In genomic region chr11:24077795-24078705, GRCm38 (mm10) we compare ENCODE assay signal across 8 mouse cellular contexts. TPM values are rescaled to one million over a fixed set of nuclear protein-coding genes. Genes with fewer than 3 reads are reported as not detected.
DNase-seq lines count a peak whose midpoint lies in the region; ATAC-seq and TF ChIP-seq lines count a peak whose summit lies in the region.

Gene Bcl11a (plus strand): TSS chr11:24078056.

- peak within 1 kb of the TSS; percentile 95 for H3K27ac ChIP-seq in layer of hippocampus, adult 2 months
- H3K27ac ChIP-seq in bone marrow macrophage, adult 2 months (ENCODE audit: insufficient read depth, low read depth, low read length), result no peak within 1 kb of the TSS
- H3K27ac ChIP-seq in kidney, embryonic 15.5 days, result peak within 1 kb of the TSS; percentile 66
- peak within 1 kb of the TSS; percentile 54 for H3K27ac ChIP-seq in liver, embryonic 16.5 days (ENCODE audit: low read length)
- H3K27ac ChIP-seq in neural tube, embryonic 13.5 days (replicated peaks), result peak within 1 kb of the TSS; percentile 99

- peak within 1 kb of the TSS; percentile 79 for H3K4me3 ChIP-seq in layer of hippocampus, adult 2 months
- H3K4me3 ChIP-seq in bone marrow macrophage, adult 2 months (ENCODE audit: insufficient read depth, low read length), result peak within 1 kb of the TSS; percentile 64
- peak within 1 kb of the TSS; percentile 52 for H3K4me3 ChIP-seq in kidney, embryonic 15.5 days (replicated peaks)
- H3K4me3 ChIP-seq in liver, embryonic 16.5 days (ENCODE audit: low read depth, low read length), result peak within 1 kb of the TSS; percentile 75
- H3K4me3 ChIP-seq in neural tube, embryonic 13.5 days, result peak within 1 kb of the TSS; percentile 81

- H3K4me1 ChIP-seq in bone marrow macrophage, adult 2 months (ENCODE audit: control insufficient read depth, insufficient read depth, low read length), result peaks cover 4% of the 10 kb centered on the region; the same call in 1 of the 2 replicates
- H3K4me1 ChIP-seq in kidney, embryonic 15.5 days, result peaks cover 77% of the 10 kb centered on the region
- peaks cover 29% of the 10 kb centered on the region for H3K4me1 ChIP-seq in liver, embryonic 16.5 days (ENCODE audit: control insufficient read depth, low read depth, low read length)
- H3K4me1 ChIP-seq in neural tube, embryonic 13.5 days (replicated peaks), result peaks cover 42% of the 10 kb centered on the region

- TF ChIP-seq POLR2A in bone marrow macrophage, adult 2 months (IDR thresholded peaks at IDR 0.05; ENCODE audit: borderline replicate concordance, low read depth, low read length), result no peak

- H3K9ac ChIP-seq in kidney, embryonic 15.5 days, result peak within 1 kb of the TSS; percentile 47
- H3K9ac ChIP-seq in liver, embryonic 16.5 days (ENCODE audit: low read depth, low read length), result peak within 1 kb of the TSS; percentile 68
- peak within 1 kb of the TSS; percentile 98 for H3K9ac ChIP-seq in neural tube, embryonic 13.5 days

- peaks cover 84% of the 10 kb centered on the region for H3K27me3 ChIP-seq in kidney, embryonic 15.5 days
- peaks cover 18% of the 10 kb centered on the region for H3K27me3 ChIP-seq in liver, embryonic 16.5 days (ENCODE audit: control insufficient read depth, insufficient read depth, low read depth, low read length)
- no peaks in the 10 kb centered on the region for H3K27me3 ChIP-seq in neural tube, embryonic 13.5 days

- H3K9me3 ChIP-seq in kidney, embryonic 15.5 days (replicated peaks), result no peaks in the 10 kb centered on the region
- no peaks in the 10 kb centered on the region for H3K9me3 ChIP-seq in liver, embryonic 16.5 days (replicated peaks; ENCODE audit: control insufficient read depth, low read length)
- no peaks in the 10 kb centered on the region for H3K9me3 ChIP-seq in neural tube, embryonic 13.5 days

- no peak for TF ChIP-seq CTCF in layer of hippocampus, adult 2 months (conservative IDR thresholded peaks at IDR 0.05)
- TF ChIP-seq CTCF in bone marrow macrophage, adult 2 months (IDR thresholded peaks at IDR 0.05; ENCODE audit: low read depth, low read length), result no peak

- DNase-seq in layer of hippocampus, adult 2 months (ENCODE audit: low spot score in 2 of 2), result no peak
- no peak for DNase-seq in layer of hippocampus, adult 11-12 months (ENCODE audit: low spot score)
- peak; percentile 27 to 33 for DNase-seq in heart, adult 9 months (ENCODE audit: low spot score in 2 of 2)
- DNase-seq in cerebellum, adult 18-20 months, result no peak

- WGBS in kidney, embryonic 15.5 days, result 1% methylated on average over 41 of the region's 51 CpGs
- WGBS in liver, embryonic 16.5 days (ENCODE audit: insufficient replicate concordance), result under 1% methylated on average over 40 of the region's 51 CpGs
- WGBS in neural tube, embryonic 13.5 days, result under 1% methylated on average over 38 of the region's 51 CpGs

- peak within 1 kb of the TSS; percentile 89 for H3K4me2 ChIP-seq in kidney, embryonic 15.5 days
- peak within 1 kb of the TSS; percentile 99 for H3K4me2 ChIP-seq in liver, embryonic 16.5 days (ENCODE audit: low read depth, low read length)
- peak within 1 kb of the TSS; percentile 78 for H3K4me2 ChIP-seq in neural tube, embryonic 13.5 days

- no peaks in the 10 kb centered on the region for H3K36me3 ChIP-seq in kidney, embryonic 15.5 days
- no peaks in the 10 kb centered on the region for H3K36me3 ChIP-seq in liver, embryonic 16.5 days (ENCODE audit: control insufficient read depth, insufficient read depth)
- H3K36me3 ChIP-seq in neural tube, embryonic 13.5 days, result no peaks in the 10 kb centered on the region

- peak; percentile 70 for ATAC-seq in kidney, embryonic 15.5 days (replicated peaks; ENCODE audit: low FRiP score)
- peak; percentile 39 for ATAC-seq in liver, embryonic 16.5 days (ENCODE audit: low read depth)
- peak; percentile 55 for ATAC-seq in neural tube, embryonic 13.5 days (ENCODE audit: low read depth)

RNA-seq across cellular contexts. Expression of gene Bcl11a, which starts in this region (rescaled TPM):
- total RNA-seq in layer of hippocampus, adult 2 months (2021), result 100 to 1,000 TPM; 117 to 121 TPM
- 0.23 and 0.43 TPM in 2 replicates for polyA plus RNA-seq in bone marrow macrophage, adult 2 months (2012; ENCODE audit: insufficient read depth, insufficient read length, missing spikeins)
- polyA plus RNA-seq in kidney, embryonic 15.5 days (2015; fragmentation: Nextera tagmentation; extraction: Ambion mirVana), result 2.9 and 3.6 TPM in 2 replicates
- polyA plus RNA-seq in liver, embryonic 16.5 days (2015; fragmentation: Nextera tagmentation; extraction: Ambion mirVana), result 17.7 and 20.9 TPM in 2 replicates
- polyA plus RNA-seq in neural tube, embryonic 13.5 days (2015; fragmentation: Nextera tagmentation; extraction: Ambion mirVana), result 125 and 131 TPM in 2 replicates

Comparison
In these comparisons a context has a peak if more than half of its experiments do, and no peak if none do; other contexts are left out.
1. DNase-seq: peak in heart, adult 9 months (2 of 2); none in layer of hippocampus, adult 2 months (0 of 2), layer of hippocampus, adult 11-12 months (single experiment) and cerebellum, adult 18-20 months (0 of 2).
2. H3K9ac ChIP-seq: peak in every context shown above with its lines; median percentile 98 in neural tube, embryonic 13.5 days; 68 in liver, embryonic 16.5 days; 47 in kidney, embryonic 15.5 days.
3. Peak in every context shown above with its lines, with median percentiles within 50 percentile points of each other: H3K4me3 ChIP-seq, ATAC-seq and H3K4me2 ChIP-seq.